Mouse (Mus musculus): Measurements from ENCODE around the gene Txndc5.

The Txndc5 gene

GRCm38 (mm10) chr13:38528687-38529294, at the start of gene Txndc5:
Gene Txndc5, minus strand, starts transcription at chr13:38528824.
- no peak for TF ChIP-seq GATA4 (IDR thresholded peaks at IDR 0.05; ENCODE audit: insufficient replicate concordance, low read length)

GRCm38 (mm10) chr13:38574668-38575067, 46.0 kb upstream of the Txndc5 start:
- no peak for TF ChIP-seq GATA4 (IDR thresholded peaks at IDR 0.05; ENCODE audit: insufficient replicate concordance, low read length)

- TF ChIP-seq GATA4 (IDR thresholded peaks at IDR 0.05; ENCODE audit: insufficient replicate concordance, low read length), result no peak
Observed at GRCm38 (mm10) chr13:38573281-38573680, 44.7 kb upstream of the Txndc5 start.

GRCm38 (mm10) chr13:38565245-38565644, 36.6 kb upstream of the Txndc5 start:
- TF ChIP-seq GATA4 (IDR thresholded peaks at IDR 0.05; ENCODE audit: insufficient replicate concordance, low read length), result no peak

GRCm38 (mm10) chr13:38554611-38555010, 26.0 kb upstream of the Txndc5 start:
- TF ChIP-seq GATA4 (IDR thresholded peaks at IDR 0.05; ENCODE audit: insufficient replicate concordance, low read length), result no peak

GRCm38 (mm10) chr13:38554210-38554609, 25.6 kb upstream of the Txndc5 start:
- no peak for TF ChIP-seq GATA4 (IDR thresholded peaks at IDR 0.05; ENCODE audit: insufficient replicate concordance, low read length)

- TF ChIP-seq GATA4 (IDR thresholded peaks at IDR 0.05; ENCODE audit: insufficient replicate concordance, low read length), result no peak
Observed at GRCm38 (mm10) chr13:38548681-38549080, 20.1 kb upstream of the Txndc5 start.

GRCm38 (mm10) chr13:38547717-38548116, 19.1 kb upstream of the Txndc5 start:
- TF ChIP-seq GATA4 (IDR thresholded peaks at IDR 0.05; ENCODE audit: insufficient replicate concordance, low read length), result no peak

GRCm38 (mm10) chr13:38546754-38547153, 18.1 kb upstream of the Txndc5 start:
- TF ChIP-seq GATA4 (IDR thresholded peaks at IDR 0.05; ENCODE audit: insufficient replicate concordance, low read length), result no peak

GRCm38 (mm10) chr13:38545460-38545859, 16.8 kb upstream of the Txndc5 start:
- no peak for TF ChIP-seq GATA4 (IDR thresholded peaks at IDR 0.05; ENCODE audit: insufficient replicate concordance, low read length)

- TF ChIP-seq GATA4 (IDR thresholded peaks at IDR 0.05; ENCODE audit: insufficient replicate concordance, low read length), result no peak
Observed at GRCm38 (mm10) chr13:38544769-38545445, 16.3 kb upstream of the Txndc5 start.

- no peak for TF ChIP-seq GATA4 (IDR thresholded peaks at IDR 0.05; ENCODE audit: insufficient replicate concordance, low read length)
Observed at GRCm38 (mm10) chr13:38543455-38544125, 15.0 kb upstream of the Txndc5 start.

- no peak for TF ChIP-seq GATA4 (IDR thresholded peaks at IDR 0.05; ENCODE audit: insufficient replicate concordance, low read length)
Observed at GRCm38 (mm10) chr13:38539192-38539900, 10.7 kb upstream of the Txndc5 start.

GRCm38 (mm10) chr13:38537521-38537920, 8.9 kb upstream of the Txndc5 start:
- TF ChIP-seq GATA4 (IDR thresholded peaks at IDR 0.05; ENCODE audit: insufficient replicate concordance, low read length), result no peak

GRCm38 (mm10) chr13:38534731-38535130, 6.1 kb upstream of the Txndc5 start:
- peak; percentile 16; the same call in 1 of the 2 replicates for TF ChIP-seq GATA4 (IDR thresholded peaks at IDR 0.05; ENCODE audit: insufficient replicate concordance, low read length)

Data from liver, adult (tissue).